Mouse (Mus musculus) testis, adult 2 months (tissue): ENCODE data around the gene Qrich1. TPM values are rescaled to one million over a fixed set of nuclear protein-coding genes. Genes with fewer than 3 reads are reported as not detected.

ENCODE experiments used
- H3K27ac ChIP-seq: fragments of 200-500 bp; 2 replicates; pipeline ENCODE4 v1.5.1; 2012; ENCODE audit warnings: low read depth, low read length; ENCODE audit not compliant: control insufficient read depth, insufficient read depth
- H3K27me3 ChIP-seq: fragments of 200-500 bp; 2 replicates; pipeline ENCODE4 v1.6.1; 2012; ENCODE audit warnings: mild to moderate bottlenecking, low read length, moderate library complexity; ENCODE audit not compliant: control insufficient read depth, insufficient read depth
- H3K36me3 ChIP-seq: fragments of 200-500 bp; 2 replicates; pipeline ENCODE4 v1.6.1; 2012; ENCODE audit warnings: mild to moderate bottlenecking, low read length; ENCODE audit not compliant: control insufficient read depth, insufficient read depth
- H3K4me1 ChIP-seq: fragments of 200-500 bp; 2 replicates; pipeline ENCODE4 v1.6.1; 2012; ENCODE audit warnings: low read length; ENCODE audit not compliant: control insufficient read depth, insufficient read depth
- H3K4me3 ChIP-seq: fragments of 200-500 bp; 2 replicates; pipeline ENCODE4 v1.5.1; 2012; ENCODE audit warnings: low read depth, mild to moderate bottlenecking, low read length, moderate library complexity, mixed read lengths; ENCODE audit not compliant: control insufficient read depth
- CTCF ChIP-seq: fragments of 200-500 bp; IDR thresholded peaks from 2 replicates; pipeline ENCODE4 v1.5.1; 2012; ENCODE audit warnings: low read depth, mild to moderate bottlenecking, inconsistent platforms, low read length, moderate library complexity; ENCODE audit not compliant: control insufficient read depth, insufficient read depth, insufficient replicate concordance
- POLR2A ChIP-seq: fragments of 200-500 bp; IDR thresholded peaks from 2 replicates; pipeline ENCODE4 v1.6.1; 2012; ENCODE audit warnings: low read depth, mild to moderate bottlenecking, inconsistent platforms, low read length, moderate library complexity; ENCODE audit not compliant: control insufficient read depth
- polyA plus RNA-seq: library from polyadenylated mRNA; depleted of rRNA; stranded (reverse); fragments of >200 nt; gene quantifications from 2 replicates; pipeline ENCODE4 v1.2.3, GENCODE M21; 2012; rRNA removed

The Qrich1 gene
- polyA plus RNA-seq = 196 and 208 TPM in 2 replicates

DNA sequence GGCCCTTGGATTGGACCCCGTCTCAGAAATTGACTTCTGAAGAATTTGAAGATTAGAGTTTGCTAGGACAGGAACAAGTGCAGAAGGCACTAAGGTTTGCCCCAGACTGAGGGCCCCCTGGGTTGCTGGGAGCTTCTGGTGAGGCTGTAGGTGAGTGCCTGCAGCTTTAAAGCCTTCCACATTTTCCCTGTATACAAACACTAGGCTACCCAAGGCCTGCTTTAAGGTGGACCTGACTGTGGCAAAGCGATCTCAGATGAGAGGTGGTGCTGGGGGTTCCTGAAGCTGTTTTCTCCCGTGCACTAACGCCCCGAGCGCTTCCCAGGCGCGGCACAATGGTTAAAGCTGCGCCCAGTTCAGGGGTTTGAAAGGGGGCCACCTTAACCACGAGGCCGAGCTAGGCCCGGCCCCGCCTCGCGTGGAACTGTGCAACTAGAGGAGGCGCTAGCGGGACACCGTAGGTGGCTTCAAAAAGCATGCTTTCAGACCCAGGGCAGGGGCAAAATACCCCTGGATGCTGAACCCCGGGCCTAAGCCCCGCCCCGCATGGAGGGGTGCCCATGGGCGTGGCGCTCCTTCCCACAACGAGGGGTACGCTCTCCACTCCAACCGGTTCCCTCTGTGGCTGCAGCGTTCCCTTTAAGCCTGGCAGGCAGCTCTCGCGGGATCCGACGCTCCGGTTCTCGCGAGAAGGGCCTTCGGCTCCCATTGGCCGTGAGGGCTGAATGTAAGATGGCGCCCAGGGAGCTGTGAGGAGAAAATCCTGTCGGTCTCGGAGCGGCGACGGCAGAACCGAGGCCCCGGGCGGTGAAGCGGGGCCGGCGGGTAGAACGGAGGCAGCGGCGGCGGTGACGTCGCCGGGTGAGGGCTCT lies at the start of gene Qrich1:
TSS of gene Qrich1 (plus strand) at position 427 of the 872 bp plus-strand sequence.
- peak within 1 kb of the TSS; percentile 99 for H3K27ac ChIP-seq
- TF ChIP-seq CTCF (no peak), POLR2A (peak; percentile 90)
- H3K27me3 ChIP-seq = no peaks in the 10 kb centered on the region
- peaks cover 6% of the 10 kb centered on the region for H3K36me3 ChIP-seq
- H3K4me3 ChIP-seq = peak within 1 kb of the TSS; percentile 97
- peaks cover 6% of the 10 kb centered on the region for H3K4me1 ChIP-seq

GRCm38 (mm10) chr9:108469430-108469829 lies 47.2 kb upstream of the Qrich1 start:
- Histone ChIP-seq H3K27me3 (no peaks in the 10 kb centered on the region), H3K27ac (peak overlapping the region; percentile 85), H3K4me1 (peaks cover 4% of the 10 kb centered on the region; the same call in 1 of the 2 replicates), H3K36me3 (no peaks in the 10 kb centered on the region), H3K4me3 (no peak overlapping the region)
- TF ChIP-seq CTCF (no peak), POLR2A (no peak)

DNA sequence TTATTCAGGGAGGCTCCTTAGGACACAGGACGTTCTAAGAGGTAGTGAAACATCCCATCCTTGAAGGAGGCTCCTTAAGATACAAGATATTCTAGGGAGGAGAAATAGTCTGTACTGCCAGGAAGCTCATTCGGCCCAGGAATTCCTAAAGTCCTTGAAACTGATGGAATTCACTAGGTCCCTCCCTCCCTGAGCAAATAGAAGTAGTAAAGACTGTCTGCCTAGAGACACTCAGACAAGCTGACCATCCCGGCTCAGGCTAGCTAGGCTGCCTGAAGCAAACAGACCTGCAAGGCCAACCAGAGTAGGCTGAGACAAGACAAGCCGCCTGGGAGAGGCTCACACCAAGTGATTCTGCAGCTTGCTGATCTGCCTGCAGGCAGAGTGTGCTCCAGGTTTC lies 46.8 kb upstream of the Qrich1 start:
- Histone ChIP-seq H3K4me3 (no peak overlapping the region), H3K4me1 (peaks cover 4% of the 10 kb centered on the region; the same call in 1 of the 2 replicates), H3K27ac (peak overlapping the region; percentile 80), H3K36me3 (no peaks in the 10 kb centered on the region), H3K27me3 (no peaks in the 10 kb centered on the region)
- TF ChIP-seq CTCF = no peak
- TF ChIP-seq POLR2A = peak; percentile 34; the same call in 1 of the 2 replicates

- H3K36me3 ChIP-seq = no peaks in the 10 kb centered on the region
- no peak overlapping the region for H3K27ac ChIP-seq
- TF ChIP-seq CTCF = no peak
- TF ChIP-seq POLR2A = no peak
These were observed 42.1 kb upstream of the Qrich1 start for GRCm38 (mm10) chr9:108474528-108474927.

DNA sequence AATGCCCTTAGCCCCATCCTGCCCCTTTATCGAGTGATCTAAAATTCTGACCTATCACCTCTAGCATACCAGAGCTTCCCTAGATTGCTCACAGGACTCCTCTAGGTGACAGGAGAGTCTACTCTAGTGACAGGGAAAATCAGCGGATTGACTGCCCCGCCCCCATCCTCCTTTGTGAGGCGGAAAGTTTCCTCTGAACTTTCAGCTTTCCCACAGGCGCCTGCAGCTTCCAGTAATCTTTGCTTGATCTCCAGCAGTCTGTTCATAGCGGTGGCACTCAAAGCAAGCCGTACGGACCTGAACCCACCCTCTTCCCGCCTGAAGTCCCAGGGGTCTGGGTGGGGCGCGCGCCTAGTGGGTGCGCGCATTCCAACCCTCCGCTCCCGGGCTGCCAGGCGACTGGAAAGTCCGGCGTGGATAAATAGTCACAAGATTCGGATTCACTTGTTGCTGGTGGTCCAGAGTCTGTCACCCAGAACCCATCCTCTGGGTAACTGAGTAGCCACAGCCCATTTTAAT lies 37.9 kb upstream of the Qrich1 start:
- TF ChIP-seq CTCF = no peak
- TF ChIP-seq POLR2A = no peak
- Histone ChIP-seq H3K36me3 (no peaks in the 10 kb centered on the region), H3K27ac (peak overlapping the region; percentile 80)

More at GRCm38 (mm10) chr9:108474528-108474927, 42.1 kb upstream of the Qrich1 start:
- Histone ChIP-seq H3K27me3 (no peaks in the 10 kb centered on the region), H3K4me1 (peaks cover 14% of the 10 kb centered on the region), H3K4me3 (no peak overlapping the region)

GRCm38 (mm10) chr9:108479241-108479640 lies 37.4 kb upstream of the Qrich1 start:
- no peak for TF ChIP-seq POLR2A
- TF ChIP-seq CTCF = no peak

More for the DNA sequence above, 37.9 kb upstream of the Qrich1 start:
- H3K4me3 ChIP-seq = peak overlapping the region; percentile 80
- peaks cover 21% of the 10 kb centered on the region for H3K4me1 ChIP-seq
- H3K27me3 ChIP-seq = no peaks in the 10 kb centered on the region

GRCm38 (mm10) chr9:108479721-108480351 lies 36.8 kb upstream of the Qrich1 start, which contains the start of gene Lamb2:
Gene Lamb2 (plus strand): TSS chr9:108479736.
- peak within 1 kb of the TSS; percentile 80 for H3K27ac ChIP-seq
- no peaks in the 10 kb centered on the region for H3K36me3 ChIP-seq
- peak within 1 kb of the TSS; percentile 80 for H3K4me3 ChIP-seq
- no peaks in the 10 kb centered on the region for H3K27me3 ChIP-seq
- H3K4me1 ChIP-seq = peaks cover 21% of the 10 kb centered on the region
- peak; percentile 45; the same call in 1 of the 2 replicates for TF ChIP-seq POLR2A
- TF ChIP-seq CTCF = no peak

More at GRCm38 (mm10) chr9:108479241-108479640, 37.4 kb upstream of the Qrich1 start:
- no peaks in the 10 kb centered on the region for H3K27me3 ChIP-seq
- no peaks in the 10 kb centered on the region for H3K36me3 ChIP-seq
- peak overlapping the region; percentile 75 for H3K27ac ChIP-seq
- H3K4me1 ChIP-seq = peaks cover 21% of the 10 kb centered on the region
- peak overlapping the region; percentile 80 for H3K4me3 ChIP-seq
